ENCODE assay signal across 13 mouse cellular contexts in the genomic region with DNA sequence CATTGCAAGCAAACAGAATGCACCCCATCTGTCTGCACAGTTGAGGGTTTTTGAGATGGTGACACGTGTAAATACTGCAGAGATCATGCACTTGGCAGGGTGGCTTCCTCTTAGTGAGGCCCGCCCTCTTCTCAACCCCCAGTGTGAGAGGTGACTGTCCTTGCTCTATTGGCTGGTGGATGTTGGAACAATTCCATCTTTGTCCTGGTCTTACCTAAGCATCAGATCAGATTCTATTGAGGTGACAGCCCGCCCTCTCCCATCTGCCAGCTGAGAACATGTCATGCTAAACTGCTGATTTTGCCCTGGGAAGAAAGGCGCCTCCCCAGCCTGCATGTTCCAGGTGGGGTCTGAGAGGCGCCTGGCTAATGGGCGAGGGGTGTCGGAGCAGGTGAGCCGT.
DNase-seq lines count a peak whose midpoint lies in the region; ATAC-seq and TF ChIP-seq lines count a peak whose summit lies in the region.
"Had no signal": no experiment of that assay in that cellular context is flagged by ENCODE, and none has a peak within 500 bp of the region (broad histone marks: within the 10 kb centered on the region; RNA-seq: fewer than 3 reads in every experiment).

No protein-coding gene starts in this region.

- H3K9ac ChIP-seq in forebrain, postnatal 0 days = no peak overlapping the region
- H3K9ac ChIP-seq: liver, embryonic 13.5 days; neural tube, embryonic 15.5 days had no signal

- H3K27me3 ChIP-seq in embryonic facial prominence, embryonic 10.5 days (replicated peaks; ENCODE audit: low read depth, poor library complexity, severe bottlenecking) = peaks cover 16% of the 10 kb centered on the region
- H3K27me3 ChIP-seq in forebrain, postnatal 0 days (ENCODE audit: insufficient read depth, low read length) = no peaks in the 10 kb centered on the region
- H3K27me3 ChIP-seq: liver, embryonic 13.5 days; neural tube, embryonic 15.5 days had no signal

- TF ChIP-seq CTCF in forebrain, postnatal 0 days (IDR thresholded peaks at IDR 0.05; ENCODE audit: low read depth) = no peak

- no peaks in the 10 kb centered on the region for H3K36me3 ChIP-seq in embryonic facial prominence, embryonic 10.5 days (replicated peaks)
- no peaks in the 10 kb centered on the region for H3K36me3 ChIP-seq in forebrain, postnatal 0 days (ENCODE audit: insufficient read depth)
- H3K36me3 ChIP-seq: liver, embryonic 13.5 days; neural tube, embryonic 15.5 days had no signal

- WGBS in embryonic facial prominence, embryonic 10.5 days = 54% methylated on average over 8 of the region's 8 CpGs
- WGBS in forebrain, postnatal 0 days = 40% methylated on average over 8 of the region's 8 CpGs

- H3K4me1 ChIP-seq in embryonic facial prominence, embryonic 10.5 days = peaks cover 42% of the 10 kb centered on the region
- peaks cover 14% of the 10 kb centered on the region; the same call in 1 of the 2 replicates for H3K4me1 ChIP-seq in forebrain, postnatal 0 days (ENCODE audit: insufficient read depth)
- H3K4me1 ChIP-seq: liver, embryonic 13.5 days had no signal

- H3K27ac ChIP-seq in embryonic facial prominence, embryonic 10.5 days (replicated peaks) = peak overlapping the region; percentile 69
- no peak overlapping the region for H3K27ac ChIP-seq in forebrain, postnatal 0 days (ENCODE audit: low read depth, low read length)
- H3K27ac ChIP-seq: heart, adult 2 months; kidney, postnatal 0 days; liver, embryonic 13.5 days; neural tube, embryonic 15.5 days had no signal

- H3K4me2 ChIP-seq in forebrain, postnatal 0 days (ENCODE audit: low read depth) = no peak overlapping the region
- H3K4me2 ChIP-seq: liver, embryonic 13.5 days; neural tube, embryonic 15.5 days had no signal

- DNase-seq in layer of hippocampus, adult 11-12 months (ENCODE audit: low spot score) = peak; percentile 41
- DNase-seq in layer of hippocampus, postnatal 25 days (ENCODE audit: extremely low spot score in 1 of 2, low spot score in 1 of 2) = no peak
- no peak for DNase-seq in embryonic facial prominence, embryonic 10.5 days (ENCODE audit: low spot score)
- DNase-seq in forebrain, postnatal 0 days = peak; percentile 21
- DNase-seq in layer of hippocampus, adult 8-10 months (ENCODE audit: low spot score in 2 of 2) = peak; percentile 17 to 31
- no peak for DNase-seq in adipocyte (ENCODE audit: low spot score)
- no peak for DNase-seq in urinary bladder, postnatal 36 days (ENCODE audit: low spot score in 2 of 2)
- no peak for DNase-seq in neural tube, embryonic 10.5 days (ENCODE audit: extremely low spot score, low spot score)
- DNase-seq: heart, adult 2 months; liver, embryonic 13.5 days; lung, postnatal 36 days had no signal

- peaks cover 3% of the 10 kb centered on the region; the same call in 1 of the 2 replicates for H3K9me3 ChIP-seq in embryonic facial prominence, embryonic 10.5 days
- no peaks in the 10 kb centered on the region for H3K9me3 ChIP-seq in forebrain, postnatal 0 days (ENCODE audit: low read length)
- H3K9me3 ChIP-seq: liver, embryonic 13.5 days; neural tube, embryonic 15.5 days had no signal

- no peak overlapping the region for H3K4me3 ChIP-seq in embryonic facial prominence, embryonic 10.5 days
- no peak overlapping the region for H3K4me3 ChIP-seq in forebrain, postnatal 0 days (ENCODE audit: low read depth, low read length)
- H3K4me3 ChIP-seq: heart, adult 2 months; liver, embryonic 13.5 days; neural tube, embryonic 15.5 days had no signal

- ATAC-seq in forebrain, postnatal 0 days = no peak

Comparison
In these comparisons a context has a peak if more than half of its experiments do, and no peak if none do; other contexts are left out.
1. DNase-seq: peak in layer of hippocampus, adult 11-12 months (single experiment), forebrain, postnatal 0 days (single experiment) and layer of hippocampus, adult 8-10 months (2 of 2); none in layer of hippocampus, postnatal 25 days (0 of 2), embryonic facial prominence, embryonic 10.5 days (single experiment), adipocyte (single experiment), urinary bladder, postnatal 36 days (0 of 2) and neural tube, embryonic 10.5 days (single experiment).